Mouse (Mus musculus) stomach, postnatal 0 days (tissue): Measurements from ENCODE around the gene Haspin.

Experiments used
- CTCF ChIP-seq: IDR thresholded peaks from 2 replicates; pipeline ENCODE4 v1.5.1; 2016; ENCODE audit warnings: antibody characterized with exemption, low read depth, mild to moderate bottlenecking, moderate library complexity
- EP300 ChIP-seq: optimal IDR thresholded peaks from 2 replicates; pipeline ENCODE3; 2016; ENCODE audit warnings: antibody characterized with exemption

- TF ChIP-seq CTCF (no peak), EP300 (no peak)
Measured at GRCm38 (mm10) chr11:73137116-73137515, 978 bp downstream of the Haspin start.
